Mouse (Mus musculus) MEL (cell line): ENCODE data around the gene Prdx2. TPM values are rescaled to one million over a fixed set of nuclear protein-coding genes. Genes with fewer than 3 reads are reported as not detected.

Experiments used
- DNase-seq: peaks from one replicate; pipeline ENCODE4 v3.0.0; 2011; ENCODE audit warnings: low read depth, low spot score
- H3K27ac ChIP-seq: 2 replicates; pipeline ENCODE4 v1.5.1; 2012; ENCODE audit warnings: low read depth, mild to moderate bottlenecking, control low read depth, low read length, moderate library complexity; ENCODE audit not compliant: control insufficient read depth
- H3K27me3 ChIP-seq, 2 experiments: fragments of 150-350 bp in 1 of 2; sonication (generic) in 1 of 2; 2 replicates each; pipeline ENCODE4 v1.6.1; 2012; ENCODE audit warnings: low read length in 2 of 2, mild to moderate bottlenecking in 2 of 2, improper control_type of control experiment in 1 of 2, moderate library complexity in 1 of 2; ENCODE audit not compliant: insufficient read depth in 2 of 2, control insufficient read depth in 1 of 2
- H3K36me3 ChIP-seq, 2 experiments: 2 replicates each; pipeline ENCODE4 v1.6.1; 2012 to 2014; ENCODE audit warnings: low read length in 2 of 2, improper control_type of control experiment in 1 of 2, inconsistent platforms in 1 of 2, mild to moderate bottlenecking in 1 of 2; ENCODE audit not compliant: insufficient read depth in 2 of 2, control insufficient read depth in 1 of 2
- H3K4me1 ChIP-seq, 2 experiments: fragments of 150-350 bp in 1 of 2; sonication (generic) in 1 of 2; 2 replicates each; pipeline ENCODE4 v1.6.1; 2012; ENCODE audit warnings: low read length in 2 of 2, improper control_type of control experiment in 1 of 2, mild to moderate bottlenecking in 1 of 2; ENCODE audit not compliant: insufficient read depth in 2 of 2, control insufficient read depth in 1 of 2
- H3K4me3 ChIP-seq, 2 experiments: fragments of 150-350 bp in 1 of 2; sonication (generic) in 1 of 2; 2 replicates each; pipeline ENCODE4 v1.5.1; 2012; ENCODE audit warnings: low read depth in 2 of 2, low read length in 2 of 2, mild to moderate bottlenecking in 2 of 2, moderate library complexity in 2 of 2, control low read depth in 1 of 2, improper control_type of control experiment in 1 of 2; ENCODE audit not compliant: control insufficient read depth in 1 of 2, insufficient read depth in 1 of 2
- H3K79me2 ChIP-seq: 2 replicates; pipeline ENCODE4 v1.6.1; 2012; ENCODE audit warnings: mild to moderate bottlenecking, low read length, moderate library complexity; ENCODE audit not compliant: control insufficient read depth, poor library complexity, insufficient read depth
- H3K9ac ChIP-seq: 2 replicates; pipeline ENCODE4 v1.6.1; 2012; ENCODE audit warnings: low read depth, mild to moderate bottlenecking, control low read depth, low read length, moderate library complexity; ENCODE audit not compliant: control insufficient read depth, poor library complexity, severe bottlenecking
- H3K9me3 ChIP-seq: fragments of 150-350 bp; sonication (generic); replicated peaks from 2 replicates; pipeline ENCODE4 v1.6.1; 2012; ENCODE audit warnings: mild to moderate bottlenecking, low read length, improper control_type of control experiment, moderate library complexity; ENCODE audit not compliant: insufficient read depth
- BHLHE40 ChIP-seq: IDR thresholded peaks from 2 replicates; pipeline ENCODE4 v1.6.1; 2012; ENCODE audit warnings: low read depth, mild to moderate bottlenecking, inconsistent platforms, low read length, improper control_type of control experiment, borderline replicate concordance
- E2F4 ChIP-seq: IDR thresholded peaks from 2 replicates; pipeline ENCODE4 v1.6.1; 2011; ENCODE audit warnings: low read depth, low read length, improper control_type of control experiment, borderline replicate concordance
- ELF1 ChIP-seq: IDR thresholded peaks from 2 replicates; pipeline ENCODE4 v1.6.1; 2014; ENCODE audit warnings: low read depth, mild to moderate bottlenecking, inconsistent platforms, low read length, improper control_type of control experiment, moderate library complexity
- EP300 ChIP-seq, 2 experiments: IDR thresholded peaks; 2 replicates each; pipeline ENCODE4 v1.6.1; 2011; ENCODE audit warnings: improper control_type of control experiment in 2 of 2, low read length in 2 of 2, low read depth in 1 of 2, mild to moderate bottlenecking in 1 of 2
- ETS1 ChIP-seq: IDR thresholded peaks from 2 replicates; pipeline ENCODE4 v1.6.1; 2012; ENCODE audit warnings: low read depth, mild to moderate bottlenecking, inconsistent platforms, low read length, improper control_type of control experiment, moderate library complexity
- GATA1 ChIP-seq: IDR thresholded peaks from 2 replicates; pipeline ENCODE4 v1.6.1; 2011; ENCODE audit warnings: low read depth, low read length, improper control_type of control experiment
- MAX ChIP-seq: IDR thresholded peaks from 2 replicates; pipeline ENCODE4 v1.6.1; 2011; ENCODE audit warnings: low read length, improper control_type of control experiment
- MAZ ChIP-seq: IDR thresholded peaks from 2 replicates; pipeline ENCODE4 v1.6.1; 2012; ENCODE audit warnings: low read depth, mild to moderate bottlenecking, inconsistent platforms, low read length, improper control_type of control experiment
- MEF2A ChIP-seq: IDR thresholded peaks from 2 replicates; pipeline ENCODE4 v1.6.1; 2014; ENCODE audit warnings: low read depth, mild to moderate bottlenecking, inconsistent platforms, low read length, improper control_type of control experiment; ENCODE audit not compliant: poor library complexity, insufficient replicate concordance, severe bottlenecking; ENCODE audit errors: extremely low read depth
- MXI1 ChIP-seq: IDR thresholded peaks from 2 replicates; pipeline ENCODE4 v1.6.1; 2011; ENCODE audit warnings: mild to moderate bottlenecking, low read depth, low read length, improper control_type of control experiment
- MYB ChIP-seq: IDR thresholded peaks from 2 replicates; pipeline ENCODE4 v1.6.1; 2011; ENCODE audit warnings: mild to moderate bottlenecking, low read depth, low read length, improper control_type of control experiment
- MYC ChIP-seq: IDR thresholded peaks from 2 replicates; pipeline ENCODE4 v1.6.1; 2011; ENCODE audit warnings: low read depth, mild to moderate bottlenecking, low read length, improper control_type of control experiment, moderate library complexity
- NELFE ChIP-seq: IDR thresholded peaks from 2 replicates; pipeline ENCODE4 v1.6.1; 2011; ENCODE audit warnings: low read depth, low read length, improper control_type of control experiment
- NRF1 ChIP-seq: IDR thresholded peaks from 2 replicates; pipeline ENCODE4 v1.6.1; 2014; ENCODE audit warnings: low read depth, mild to moderate bottlenecking, inconsistent platforms, low read length, improper control_type of control experiment, moderate library complexity; ENCODE audit not compliant: poor library complexity, insufficient read depth, severe bottlenecking
- POLR2A ChIP-seq, 2 experiments: IDR thresholded peaks; 2 replicates each; pipeline ENCODE4 v1.6.1; 2011 to 2012; ENCODE audit warnings: low read length in 2 of 2, mild to moderate bottlenecking in 2 of 2, control low read depth in 1 of 2, improper control_type of control experiment in 1 of 2, low read depth in 1 of 2, moderate library complexity in 1 of 2; ENCODE audit not compliant: control insufficient read depth in 1 of 2, insufficient read depth in 1 of 2, poor library complexity in 1 of 2
- POLR2AphosphoS2 ChIP-seq: IDR thresholded peaks from 2 replicates; pipeline ENCODE4 v1.6.1; 2011; ENCODE audit warnings: low read length, improper control_type of control experiment
- POLR2AphosphoS5 ChIP-seq: IDR thresholded peaks from 2 replicates; pipeline ENCODE4 v1.6.1; 2012; ENCODE audit warnings: low read depth, borderline replicate concordance, mild to moderate bottlenecking, inconsistent platforms, low read length, moderate library complexity, mixed read lengths
- RAD21 ChIP-seq: IDR thresholded peaks from 2 replicates; pipeline ENCODE4 v1.6.1; 2011; ENCODE audit warnings: mild to moderate bottlenecking, low read depth, low read length, improper control_type of control experiment
- RCOR1 ChIP-seq: IDR thresholded peaks from 2 replicates; pipeline ENCODE4 v1.6.1; 2012; ENCODE audit warnings: low read depth, mild to moderate bottlenecking, inconsistent platforms, low read length, improper control_type of control experiment
- SIN3A ChIP-seq: IDR thresholded peaks from 2 replicates; pipeline ENCODE4 v1.6.1; 2012; ENCODE audit warnings: low read length, improper control_type of control experiment, inconsistent platforms
- TBP ChIP-seq: IDR thresholded peaks from 2 replicates; pipeline ENCODE4 v1.8.0; 2011; ENCODE audit warnings: low read depth, low read length, improper control_type of control experiment
- TCF12 ChIP-seq: IDR thresholded peaks from 2 replicates; pipeline ENCODE4 v1.6.1; 2014; ENCODE audit warnings: low read depth, mild to moderate bottlenecking, inconsistent platforms, low read length, improper control_type of control experiment, moderate library complexity
- UBTF ChIP-seq: IDR thresholded peaks from 2 replicates; pipeline ENCODE4 v1.6.1; 2012; ENCODE audit warnings: low read depth, mild to moderate bottlenecking, inconsistent platforms, low read length, improper control_type of control experiment, moderate library complexity, borderline replicate concordance; ENCODE audit not compliant: insufficient read depth
- USF1 ChIP-seq: IDR thresholded peaks from 2 replicates; pipeline ENCODE4 v1.6.1; 2014; ENCODE audit warnings: low read depth, mild to moderate bottlenecking, inconsistent platforms, low read length, improper control_type of control experiment, moderate library complexity
- ZC3H11A ChIP-seq: IDR thresholded peaks from 2 replicates; pipeline ENCODE4 v1.6.1; 2012; ENCODE audit warnings: low read depth, mild to moderate bottlenecking, inconsistent platforms, low read length, improper control_type of control experiment
- ZKSCAN1 ChIP-seq: IDR thresholded peaks from 2 replicates; pipeline ENCODE4 v1.6.1; 2012; ENCODE audit warnings: low read depth, mild to moderate bottlenecking, inconsistent platforms, low read length, improper control_type of control experiment, moderate library complexity
- ZMIZ1 ChIP-seq: IDR thresholded peaks from 2 replicates; pipeline ENCODE4 v1.6.1; 2012; ENCODE audit warnings: low read depth, mild to moderate bottlenecking, inconsistent platforms, low read length, improper control_type of control experiment, moderate library complexity
- polyA plus RNA-seq, 2 experiments: library from polyadenylated mRNA; stranded (reverse) in 1 of 2; unstranded in 1 of 2; fragments of >175 nt in 1 of 2; fragments of >200 nt in 1 of 2; gene quantifications; 2 replicates each; pipeline versions ENCODE4 v1.2.1 to v1.2.4; 2012; ENCODE audit warnings: low replicate concordance in 2 of 2, low read depth in 1 of 2; ENCODE audit not compliant: insufficient read length in 2 of 2, insufficient read depth in 1 of 2, missing spikeins in 1 of 2
- total RNA-seq: library from RNA; depleted of rRNA; stranded (reverse); fragments of 300-350 nt; gene quantifications from 2 replicates; pipeline ENCODE4 v1.2.3, GENCODE M21; 2012

Gene Prdx2
- total and polyA plus RNA-seq, 3 experiments: 643 to 773 (median 679) TPM

DNA sequence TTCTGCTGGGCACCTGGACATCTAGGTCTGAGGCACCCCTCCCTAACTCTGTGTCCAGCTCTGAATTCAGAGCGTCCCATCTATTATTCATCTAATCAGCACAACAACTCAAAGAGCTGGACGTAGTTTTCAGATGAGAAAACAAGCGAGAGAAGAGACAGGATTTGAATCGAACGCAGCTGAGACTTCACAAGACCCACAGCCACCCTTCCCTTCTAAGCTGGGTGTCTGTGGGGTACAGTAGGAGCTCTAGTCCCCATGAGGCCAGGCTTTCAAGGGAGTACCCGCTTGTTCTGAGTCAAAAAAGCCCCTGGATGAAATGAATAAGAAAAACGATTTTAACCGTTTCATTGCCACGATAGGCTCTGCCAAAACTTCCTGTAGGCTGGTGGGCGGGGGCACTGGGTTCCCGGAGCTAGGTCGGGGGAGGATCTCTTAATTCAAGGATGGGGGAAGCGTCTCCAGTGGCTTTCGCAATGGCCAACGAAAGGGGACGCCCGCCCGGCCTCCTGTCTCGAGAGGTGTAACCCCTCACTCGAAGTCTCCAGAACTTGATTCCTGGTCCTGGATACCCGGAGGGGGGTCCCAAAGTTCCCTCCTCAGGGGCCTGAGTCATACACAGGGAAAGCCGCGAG lies 15.8 kb downstream of the Prdx2 start:
- Histone ChIP-seq H3K9ac (peak overlapping the region; percentile 88), H3K4me1 (peaks cover 11 to 61% of the 10 kb centered on the region in 2 experiments), H3K36me3 (peaks cover 0 to 50% of the 10 kb centered on the region in 2 experiments; a peak in 2 of 4 replicates), H3K4me3 (peak overlapping the region; percentile 61 to 65), H3K9me3 (no peaks in the 10 kb centered on the region), H3K27me3 (no peaks in the 10 kb centered on the region), H3K27ac (peak overlapping the region; percentile 91), H3K79me2 (peaks cover 6% of the 10 kb centered on the region; the same call in 1 of the 2 replicates)
- peak; percentile 59; the same call in 1 of the 2 replicates for TF ChIP-seq TBP
- no peak for TF ChIP-seq RCOR1
- TF ChIP-seq ZKSCAN1: no peak
- no peak for TF ChIP-seq NELFE
- TF ChIP-seq ETS1: no peak
- TF ChIP-seq MXI1: no peak
- TF ChIP-seq E2F4: no peak
- TF ChIP-seq RAD21: no peak
- no peak for TF ChIP-seq POLR2AphosphoS2
- no peak for TF ChIP-seq MAX
- TF ChIP-seq BHLHE40: 0 out of 2 replicates have a peak, but pooled peaks have one; percentile 11
- no peak for TF ChIP-seq POLR2AphosphoS5
- DNase-seq: peak; percentile 70

DNA sequence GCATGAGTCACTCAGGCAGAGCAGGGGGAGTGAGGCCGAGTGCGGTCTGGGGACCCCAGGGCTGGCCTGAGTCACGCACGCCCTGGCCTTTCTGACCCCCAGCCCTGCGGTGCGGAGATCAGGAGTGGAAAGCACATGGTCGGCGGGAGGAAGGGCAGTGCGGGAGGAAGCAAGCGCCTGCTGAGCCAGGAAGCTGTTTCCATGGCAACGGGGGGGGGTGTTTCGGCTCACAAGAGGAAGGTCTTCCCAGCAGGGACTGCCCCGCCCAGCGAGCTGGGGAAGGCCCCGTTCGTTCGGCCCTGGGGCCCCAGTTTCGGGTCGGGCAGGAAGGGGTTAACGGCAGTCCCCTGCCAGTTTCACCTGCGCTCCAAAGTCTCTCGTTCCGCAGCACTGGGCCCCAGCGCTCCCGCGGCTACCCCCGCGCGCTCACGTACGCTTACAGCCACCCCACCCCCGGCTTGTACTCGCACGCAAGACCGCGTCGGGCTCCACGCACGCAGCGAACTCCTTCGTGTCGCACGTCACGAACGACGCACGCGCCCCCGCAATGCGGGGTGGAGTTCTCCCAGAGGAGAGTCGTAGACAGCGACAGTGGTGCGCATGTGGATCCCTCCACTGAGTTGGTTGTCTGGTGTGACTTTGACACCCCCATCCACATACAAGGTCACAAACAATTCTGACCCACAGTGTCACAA lies 16.4 kb downstream of the Prdx2 start:
- Histone ChIP-seq H3K36me3 (peaks cover 0 to 50% of the 10 kb centered on the region in 2 experiments; a peak in 2 of 4 replicates), H3K9me3 (no peaks in the 10 kb centered on the region), H3K27me3 (no peaks in the 10 kb centered on the region), H3K27ac (peak overlapping the region; percentile 91), H3K4me3 (peak overlapping the region; percentile 61 to 65), H3K79me2 (peaks cover 6% of the 10 kb centered on the region; the same call in 1 of the 2 replicates), H3K4me1 (peaks cover 11 to 58% of the 10 kb centered on the region in 2 experiments), H3K9ac (peak overlapping the region; percentile 88)
- peak; percentile 96 for DNase-seq
- peak; percentile 89 for TF ChIP-seq SIN3A
- TF ChIP-seq BHLHE40: 0 out of 2 replicates have a peak, but pooled peaks have one; percentile 18
- TF ChIP-seq MYC: peak; percentile 76; the same call in 1 of the 2 replicates
- no peak; the same call in 1 of the 2 replicates for TF ChIP-seq TBP
- TF ChIP-seq MYB: no peak
- TF ChIP-seq POLR2AphosphoS2: peak; percentile 35; the same call in 1 of the 2 replicates
- TF ChIP-seq MEF2A: 0 out of 2 replicates have a peak, but pooled peaks have one; percentile 26
- TF ChIP-seq TCF12: 0 out of 2 replicates have a peak, but pooled peaks have one; percentile 21
- peak; percentile 27 to 32; a peak in 2 of 4 replicates for TF ChIP-seq EP300 (IDR thresholded peaks at IDR 0.05; ENCODE audit: low read depth in 1 of 2, low read length in 2 of 2)
- TF ChIP-seq GATA1: no peak
- TF ChIP-seq MAX: peak; percentile 90
- TF ChIP-seq UBTF: no peak
- TF ChIP-seq POLR2AphosphoS5: peak; percentile 47; the same call in 1 of the 2 replicates
- TF ChIP-seq MAZ: peak; percentile 89
- TF ChIP-seq NRF1: peak; percentile 63
- TF ChIP-seq ZMIZ1: 0 out of 2 replicates have a peak, but pooled peaks have one; percentile 44
- TF ChIP-seq ZC3H11A: no peak
- 0 out of 2 replicates have a peak, but pooled peaks have one; percentile 4 for TF ChIP-seq USF1
- peak; percentile 43; the same call in 1 of the 2 replicates for TF ChIP-seq ELF1
- TF ChIP-seq MXI1: peak; percentile 96
- TF ChIP-seq POLR2A (IDR thresholded peaks at IDR 0.05; ENCODE audit: control insufficient read depth in 1 of 2, insufficient read depth in 1 of 2, low read depth in 1 of 2, low read length in 2 of 2, poor library complexity in 1 of 2): peak; percentile 18 to 70
